Mouse (Mus musculus): ENCODE measurements at regions not wholly inside any gene's neighbourhood (a gene's known extent, or its start where the extent isn't known, plus 50 kb on each side); places are given as distances from the start of the nearest gene placed in this dataset.

DNA sequence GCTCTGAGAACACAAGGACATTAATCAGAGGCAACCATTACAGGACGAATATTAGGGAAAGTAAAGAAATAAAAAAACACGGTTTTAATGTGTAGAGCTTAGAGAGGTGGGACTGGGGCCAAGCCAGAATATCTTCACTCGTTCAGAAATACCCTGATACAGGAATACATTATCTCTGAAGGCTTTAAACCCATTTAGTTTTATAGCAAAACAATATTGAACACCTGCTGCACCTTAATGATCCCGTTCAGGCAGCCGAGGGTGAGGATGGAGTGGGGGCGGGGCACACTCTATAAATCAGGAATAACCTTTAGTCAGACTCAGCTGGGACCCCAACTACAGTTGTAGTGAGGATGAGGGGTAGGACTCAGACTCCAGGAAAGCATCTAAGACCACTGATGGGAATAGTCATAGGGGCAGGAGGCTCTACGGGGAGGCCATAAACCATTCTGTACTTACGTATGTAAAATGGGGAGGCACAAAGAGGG, 508.0 kb upstream of the Adam5 start:
- no peak overlapping the region for H3ac ChIP-seq (ENCODE audit: control insufficient read depth, insufficient read length)
- H3K79me2 ChIP-seq (ENCODE audit: control insufficient read depth, insufficient read depth), result no peaks in the 10 kb centered on the region
- H3K4me3 ChIP-seq, result no peak overlapping the region
- no peaks in the 10 kb centered on the region for H3K27me3 ChIP-seq (ENCODE audit: control insufficient read depth, insufficient read depth, insufficient read length)
- TF ChIP-seq MAX (IDR thresholded peaks at IDR 0.05; ENCODE audit: low read depth) (no peak), POLR2AphosphoS2 (IDR thresholded peaks at IDR 0.05; ENCODE audit: insufficient read length, low read depth) (no peak), SRF (IDR thresholded peaks at IDR 0.05; ENCODE audit: control insufficient read depth, insufficient read length, low read depth) (no peak), REST (IDR thresholded peaks at IDR 0.05; ENCODE audit: insufficient read depth, insufficient read length) (no peak), POLR2A (IDR thresholded peaks at IDR 0.05; ENCODE audit: insufficient read length, low read depth) (no peak), MYOG (IDR thresholded peaks at IDR 0.05; ENCODE audit: control insufficient read depth in 1 of 3, insufficient read depth in 1 of 3, insufficient read length in 2 of 3, low read depth in 2 of 3) (no peak), TCF3 (IDR thresholded peaks at IDR 0.05; ENCODE audit: insufficient read length, low read depth) (no peak), MYOD1 (IDR thresholded peaks at IDR 0.05; ENCODE audit: control insufficient read depth in 1 of 3, insufficient read length in 2 of 3, low read depth in 2 of 3) (no peak), USF1 (IDR thresholded peaks at IDR 0.05; ENCODE audit: low read depth) (no peak)
- H3K4me2 ChIP-seq (ENCODE audit: low read depth), result no peak overlapping the region
- H3K36me3 ChIP-seq (ENCODE audit: control insufficient read depth, insufficient read depth), result no peaks in the 10 kb centered on the region

GRCm38 (mm10) chr8:25331161-25331776, 507.1 kb upstream of the Adam5 start:
- H3K79me2 ChIP-seq (ENCODE audit: control insufficient read depth, insufficient read depth), result no peaks in the 10 kb centered on the region
- no peaks in the 10 kb centered on the region for H3K27me3 ChIP-seq (ENCODE audit: control insufficient read depth, insufficient read depth, insufficient read length)
- no peak overlapping the region for H3K4me3 ChIP-seq
- no peak for TF ChIP-seq TCF3 (IDR thresholded peaks at IDR 0.05; ENCODE audit: insufficient read length, low read depth)
- TF ChIP-seq POLR2A (IDR thresholded peaks at IDR 0.05; ENCODE audit: insufficient read length, low read depth), result no peak
- no peak for TF ChIP-seq MYOG (IDR thresholded peaks at IDR 0.05; ENCODE audit: control insufficient read depth in 1 of 3, insufficient read depth in 1 of 3, insufficient read length in 2 of 3, low read depth in 2 of 3)
- no peak for TF ChIP-seq E2F4 (IDR thresholded peaks at IDR 0.05; ENCODE audit: insufficient read depth)
- no peak for TF ChIP-seq USF1 (IDR thresholded peaks at IDR 0.05; ENCODE audit: low read depth)
- TF ChIP-seq REST (IDR thresholded peaks at IDR 0.05; ENCODE audit: insufficient read depth, insufficient read length), result no peak
- TF ChIP-seq TCF12 (IDR thresholded peaks at IDR 0.05; ENCODE audit: insufficient read depth, poor library complexity, severe bottlenecking), result no peak
- TF ChIP-seq POLR2AphosphoS2 (IDR thresholded peaks at IDR 0.05; ENCODE audit: insufficient read length, low read depth), result no peak
- no peak for TF ChIP-seq CEBPB (IDR thresholded peaks at IDR 0.05; ENCODE audit: insufficient read depth, poor library complexity, severe bottlenecking)
- TF ChIP-seq SRF (IDR thresholded peaks at IDR 0.05; ENCODE audit: control insufficient read depth, insufficient read length, low read depth), result no peak
- TF ChIP-seq MYOD1 (IDR thresholded peaks at IDR 0.05; ENCODE audit: control insufficient read depth in 1 of 3, insufficient read length in 2 of 3, low read depth in 2 of 3), result no peak
- TF ChIP-seq MAX (IDR thresholded peaks at IDR 0.05; ENCODE audit: low read depth), result no peak
- H3ac ChIP-seq (ENCODE audit: control insufficient read depth, insufficient read length), result no peak overlapping the region
- no peaks in the 10 kb centered on the region for H3K36me3 ChIP-seq (ENCODE audit: control insufficient read depth, insufficient read depth)
- no peak overlapping the region for H3K4me2 ChIP-seq (ENCODE audit: low read depth)

DNA sequence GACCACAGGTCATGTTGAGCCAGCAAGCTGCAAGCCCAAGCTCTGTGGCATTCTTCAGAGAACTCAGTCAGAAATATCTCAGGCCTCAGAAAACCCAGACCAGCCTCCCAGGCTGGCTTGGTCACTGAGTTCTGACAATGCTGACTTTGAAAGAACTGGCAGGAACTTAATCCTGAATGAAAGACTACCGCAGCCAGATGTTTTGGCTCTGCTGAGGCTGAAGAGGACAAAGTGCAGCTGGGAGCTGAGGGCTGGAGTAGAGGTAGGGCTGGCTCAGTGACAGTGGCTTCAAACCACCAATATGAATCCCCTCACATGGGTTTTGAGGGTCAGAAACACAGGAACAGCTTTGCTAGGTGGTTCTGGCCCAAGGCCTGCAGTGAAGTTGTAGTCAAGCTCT, 505.6 kb upstream of the Adam5 start:
- Histone ChIP-seq H3K36me3 (ENCODE audit: control insufficient read depth, insufficient read depth) (no peaks in the 10 kb centered on the region), H3K4me3 (no peak overlapping the region), H3K27me3 (ENCODE audit: control insufficient read depth, insufficient read depth, insufficient read length) (no peaks in the 10 kb centered on the region), H3K79me2 (ENCODE audit: control insufficient read depth, insufficient read depth) (no peaks in the 10 kb centered on the region), H3ac (ENCODE audit: control insufficient read depth, insufficient read length) (no peak overlapping the region), H3K4me2 (ENCODE audit: low read depth) (no peak overlapping the region)
- no peak for TF ChIP-seq MYOG (IDR thresholded peaks at IDR 0.05; ENCODE audit: control insufficient read depth in 1 of 3, insufficient read depth in 1 of 3, insufficient read length in 2 of 3, low read depth in 2 of 3)
- TF ChIP-seq TCF3 (IDR thresholded peaks at IDR 0.05; ENCODE audit: insufficient read length, low read depth), result no peak
- no peak for TF ChIP-seq MYOD1 (IDR thresholded peaks at IDR 0.05; ENCODE audit: control insufficient read depth in 1 of 3, insufficient read length in 2 of 3, low read depth in 2 of 3)
- TF ChIP-seq CEBPB (IDR thresholded peaks at IDR 0.05; ENCODE audit: insufficient read depth, poor library complexity, severe bottlenecking), result no peak
- TF ChIP-seq REST (IDR thresholded peaks at IDR 0.05; ENCODE audit: insufficient read depth, insufficient read length), result no peak
- no peak for TF ChIP-seq TCF12 (IDR thresholded peaks at IDR 0.05; ENCODE audit: insufficient read depth, poor library complexity, severe bottlenecking)
- no peak for TF ChIP-seq E2F4 (IDR thresholded peaks at IDR 0.05; ENCODE audit: insufficient read depth)
- no peak for TF ChIP-seq SRF (IDR thresholded peaks at IDR 0.05; ENCODE audit: control insufficient read depth, insufficient read length, low read depth)
- no peak for TF ChIP-seq MAX (IDR thresholded peaks at IDR 0.05; ENCODE audit: low read depth)
- no peak for TF ChIP-seq POLR2A (IDR thresholded peaks at IDR 0.05; ENCODE audit: insufficient read length, low read depth)
- TF ChIP-seq USF1 (IDR thresholded peaks at IDR 0.05; ENCODE audit: low read depth), result no peak
- no peak for TF ChIP-seq POLR2AphosphoS2 (IDR thresholded peaks at IDR 0.05; ENCODE audit: insufficient read length, low read depth)

- no peak for TF ChIP-seq POLR2A (IDR thresholded peaks at IDR 0.05; ENCODE audit: insufficient read length, low read depth)
- no peak for TF ChIP-seq MYOG (IDR thresholded peaks at IDR 0.05; ENCODE audit: control insufficient read depth in 1 of 3, insufficient read depth in 1 of 3, insufficient read length in 2 of 3, low read depth in 2 of 3)
- TF ChIP-seq USF1 (IDR thresholded peaks at IDR 0.05; ENCODE audit: low read depth), result no peak
- TF ChIP-seq TCF12 (IDR thresholded peaks at IDR 0.05; ENCODE audit: insufficient read depth, poor library complexity, severe bottlenecking), result no peak
- no peak for TF ChIP-seq REST (IDR thresholded peaks at IDR 0.05; ENCODE audit: insufficient read depth, insufficient read length)
- no peak for TF ChIP-seq E2F4 (IDR thresholded peaks at IDR 0.05; ENCODE audit: insufficient read depth)
- no peak for TF ChIP-seq SRF (IDR thresholded peaks at IDR 0.05; ENCODE audit: control insufficient read depth, insufficient read length, low read depth)
- TF ChIP-seq POLR2AphosphoS2 (IDR thresholded peaks at IDR 0.05; ENCODE audit: insufficient read length, low read depth), result no peak
- TF ChIP-seq CEBPB (IDR thresholded peaks at IDR 0.05; ENCODE audit: insufficient read depth, poor library complexity, severe bottlenecking), result no peak
- TF ChIP-seq MAX (IDR thresholded peaks at IDR 0.05; ENCODE audit: low read depth), result no peak
- TF ChIP-seq MYOD1 (IDR thresholded peaks at IDR 0.05; ENCODE audit: control insufficient read depth in 1 of 3, insufficient read length in 2 of 3, low read depth in 2 of 3), result no peak
- TF ChIP-seq TCF3 (IDR thresholded peaks at IDR 0.05; ENCODE audit: insufficient read length, low read depth), result no peak
- Histone ChIP-seq H3K79me2 (ENCODE audit: control insufficient read depth, insufficient read depth) (no peaks in the 10 kb centered on the region), H3K4me3 (no peak overlapping the region), H3ac (ENCODE audit: control insufficient read depth, insufficient read length) (no peak overlapping the region), H3K36me3 (ENCODE audit: control insufficient read depth, insufficient read depth) (no peaks in the 10 kb centered on the region), H3K4me2 (ENCODE audit: low read depth) (no peak overlapping the region), H3K27me3 (ENCODE audit: control insufficient read depth, insufficient read depth, insufficient read length) (no peaks in the 10 kb centered on the region)
These were observed 504.1 kb upstream of the Adam5 start for GRCm38 (mm10) chr8:25328318-25328717.

All from myocyte (in vitro differentiated cells).